Mouse (Mus musculus) forebrain, embryonic 16.5 days (tissue): ENCODE measurements around the gene H2-DMb1. TPM values are rescaled to one million over a fixed set of nuclear protein-coding genes. Genes with fewer than 3 reads are reported as not detected.

Experiments
- ATAC-seq: fragments of 200-750 bp; cut with Nextera tagmentation; 2 replicates; pipeline ENCODE4 v1.8.0; 2017; ENCODE audit warnings: mild to moderate bottlenecking, moderate library complexity
- H3K27ac ChIP-seq: fragments of 300-500 bp; sonication (generic); 2 replicates; pipeline ENCODE4 v1.5.1; 2014; ENCODE audit warnings: low read length, control low read depth
- H3K27me3 ChIP-seq: fragments of 300-500 bp; sonication (generic); replicated peaks from 2 replicates; pipeline ENCODE4 v1.6.1; 2014; ENCODE audit warnings: low read length; ENCODE audit not compliant: control insufficient read depth, insufficient read depth
- H3K36me3 ChIP-seq: fragments of 300-500 bp; sonication (generic); 2 replicates; pipeline ENCODE4 v1.6.1; 2014; ENCODE audit not compliant: control insufficient read depth, insufficient read depth
- H3K4me1 ChIP-seq: fragments of 300-500 bp; sonication (generic); replicated peaks from 2 replicates; pipeline ENCODE4 v1.6.1; 2014; ENCODE audit warnings: low read length; ENCODE audit not compliant: control insufficient read depth, insufficient read depth
- H3K4me2 ChIP-seq: fragments of 300-500 bp; sonication (generic); 2 replicates; pipeline ENCODE4 v1.6.1; 2014; ENCODE audit warnings: mild to moderate bottlenecking, low read length, control low read depth
- H3K4me3 ChIP-seq: fragments of 300-500 bp; sonication (generic); replicated peaks from 2 replicates; pipeline ENCODE4 v1.5.1; 2014; ENCODE audit warnings: mild to moderate bottlenecking, low read length, control low read depth
- H3K9ac ChIP-seq: fragments of 300-500 bp; sonication (generic); replicated peaks from 2 replicates; pipeline ENCODE4 v1.6.1; 2014; ENCODE audit warnings: low read depth, low read length, control low read depth
- H3K9me3 ChIP-seq: fragments of 300-500 bp; sonication (generic); 2 replicates; pipeline ENCODE4 v1.6.1; 2016; ENCODE audit warnings: low read length; ENCODE audit not compliant: control insufficient read depth
- WGBS: fragments of 180-500 bp; shearing (Covaris S2); extraction: QIAGEN DNeasy Blood & Tissue Kit; methylation state at CpG from one replicate; pipeline ENCODE4 v1.1.7; 2014; 5-methylcytosine and 5-hydroxymethylcytosine counted together
- polyA plus RNA-seq: library from polyadenylated mRNA; unstranded; fragments of >200 nt; fragmentation: Nextera tagmentation; extraction: Ambion mirVana; gene quantifications from 2 replicates; pipeline ENCODE4 v1.2.1, GENCODE M21; 2015

Gene H2-DMb1
- polyA plus RNA-seq, 1 experiment from 2014 or later = 0.98 TPM

GRCm38 (mm10) chr17:34164202-34164895 is 11.5 kb downstream of the H2-DMb1 start:
- WGBS = 43% methylated on average over 9 of the region's 9 CpGs
- no peak overlapping the region for H3K9ac ChIP-seq
- no peak for ATAC-seq

GRCm38 (mm10) chr17:34165033-34165730 is 12.3 kb downstream of the H2-DMb1 start:
- Histone ChIP-seq H3K4me3 (no peak overlapping the region), H3K27ac (no peak overlapping the region), H3K4me2 (no peak overlapping the region), H3K27me3 (no peaks in the 10 kb centered on the region), H3K9ac (no peak overlapping the region), H3K9me3 (no peaks in the 10 kb centered on the region), H3K36me3 (no peaks in the 10 kb centered on the region), H3K4me1 (no peaks in the 10 kb centered on the region)
- ATAC-seq = no peak
- 88% methylated on average over 6 of the region's 6 CpGs for WGBS

More at GRCm38 (mm10) chr17:34164202-34164895, 11.5 kb downstream of the H2-DMb1 start:
- H3K4me2 ChIP-seq = no peak overlapping the region
- H3K4me3 ChIP-seq = no peak overlapping the region
- no peaks in the 10 kb centered on the region for H3K4me1 ChIP-seq
- H3K9me3 ChIP-seq = no peaks in the 10 kb centered on the region
- no peaks in the 10 kb centered on the region for H3K27me3 ChIP-seq
- no peaks in the 10 kb centered on the region for H3K36me3 ChIP-seq
- no peak overlapping the region for H3K27ac ChIP-seq

- ATAC-seq = no peak
- H3K9me3 ChIP-seq = peaks cover 5% of the 10 kb centered on the region; the same call in 1 of the 2 replicates
- H3K27ac ChIP-seq = no peak overlapping the region
- H3K4me2 ChIP-seq = no peak overlapping the region
- no peak overlapping the region for H3K4me3 ChIP-seq
- H3K4me1 ChIP-seq = no peaks in the 10 kb centered on the region
- no peaks in the 10 kb centered on the region for H3K36me3 ChIP-seq
- H3K9ac ChIP-seq = no peak overlapping the region
- WGBS = 2% methylated on average over 2 of the region's 2 CpGs
- no peaks in the 10 kb centered on the region; the same call in 1 of the 2 replicates for H3K27me3 ChIP-seq
Observed at GRCm38 (mm10) chr17:34169279-34169678, 16.4 kb downstream of the H2-DMb1 start.

- no peak overlapping the region for H3K27ac ChIP-seq
- ATAC-seq = no peak
- H3K4me1 ChIP-seq = no peaks in the 10 kb centered on the region
- WGBS = 30% methylated on average over 4 of the region's 4 CpGs
- peaks cover 5% of the 10 kb centered on the region; the same call in 1 of the 2 replicates for H3K9me3 ChIP-seq
- H3K36me3 ChIP-seq = no peaks in the 10 kb centered on the region
- no peak overlapping the region for H3K4me2 ChIP-seq
- no peak overlapping the region for H3K9ac ChIP-seq
- H3K27me3 ChIP-seq = no peaks in the 10 kb centered on the region; the same call in 1 of the 2 replicates
- H3K4me3 ChIP-seq = no peak overlapping the region
Observed at GRCm38 (mm10) chr17:34170487-34170876, 17.6 kb downstream of the H2-DMb1 start.

GRCm38 (mm10) chr17:34170877-34171498 is 18.1 kb downstream of the H2-DMb1 start:
- no peak overlapping the region for H3K27ac ChIP-seq
- WGBS = 42% methylated on average over 13 of the region's 13 CpGs
- no peak overlapping the region for H3K4me2 ChIP-seq
- no peaks in the 10 kb centered on the region for H3K4me1 ChIP-seq
- peaks cover 5% of the 10 kb centered on the region; the same call in 1 of the 2 replicates for H3K9me3 ChIP-seq
- ATAC-seq = no peak
- H3K4me3 ChIP-seq = no peak overlapping the region
- H3K36me3 ChIP-seq = no peaks in the 10 kb centered on the region
- no peak overlapping the region for H3K9ac ChIP-seq
- H3K27me3 ChIP-seq = no peaks in the 10 kb centered on the region; the same call in 1 of the 2 replicates

GRCm38 (mm10) chr17:34172528-34172927 is 19.7 kb downstream of the H2-DMb1 start:
- Histone ChIP-seq H3K36me3 (no peaks in the 10 kb centered on the region), H3K4me3 (no peak overlapping the region), H3K27ac (no peak overlapping the region), H3K27me3 (no peaks in the 10 kb centered on the region; the same call in 1 of the 2 replicates), H3K4me2 (no peak overlapping the region), H3K9ac (no peak overlapping the region), H3K4me1 (no peaks in the 10 kb centered on the region), H3K9me3 (peaks cover 8% of the 10 kb centered on the region; the same call in 1 of the 2 replicates)
- ATAC-seq = no peak
- 98% methylated on average over 5 of the region's 5 CpGs for WGBS

GRCm38 (mm10) chr17:34174075-34174474 is 21.2 kb downstream of the H2-DMb1 start:
- no peak overlapping the region for H3K4me2 ChIP-seq
- H3K27ac ChIP-seq = no peak overlapping the region
- no peak for ATAC-seq
- H3K27me3 ChIP-seq = no peaks in the 10 kb centered on the region; the same call in 1 of the 2 replicates
- H3K36me3 ChIP-seq = no peaks in the 10 kb centered on the region
- peaks cover 8% of the 10 kb centered on the region; the same call in 1 of the 2 replicates for H3K9me3 ChIP-seq
- no peaks in the 10 kb centered on the region for H3K4me1 ChIP-seq
- H3K4me3 ChIP-seq = no peak overlapping the region
- no peak overlapping the region for H3K9ac ChIP-seq
- 48% methylated on average over 1 of the region's 1 CpGs for WGBS

- WGBS = 72% methylated on average over 4 of the region's 4 CpGs
- Histone ChIP-seq H3K4me2 (no peak overlapping the region), H3K4me3 (no peak overlapping the region), H3K9me3 (peaks cover 6% of the 10 kb centered on the region; the same call in 1 of the 2 replicates), H3K27me3 (no peaks in the 10 kb centered on the region; the same call in 1 of the 2 replicates), H3K4me1 (no peaks in the 10 kb centered on the region), H3K36me3 (no peaks in the 10 kb centered on the region), H3K27ac (no peak overlapping the region), H3K9ac (no peak overlapping the region)
- no peak for ATAC-seq
Observed at GRCm38 (mm10) chr17:34177179-34177578, 24.3 kb downstream of the H2-DMb1 start.

GRCm38 (mm10) chr17:34179019-34179418 is 26.1 kb downstream of the H2-DMb1 start:
- H3K9ac ChIP-seq = no peak overlapping the region
- H3K27me3 ChIP-seq = no peaks in the 10 kb centered on the region; the same call in 1 of the 2 replicates
- no peaks in the 10 kb centered on the region for H3K4me1 ChIP-seq
- H3K36me3 ChIP-seq = no peaks in the 10 kb centered on the region
- no peak overlapping the region for H3K4me2 ChIP-seq
- no peak overlapping the region for H3K4me3 ChIP-seq
- no peak for ATAC-seq
- no peak overlapping the region for H3K27ac ChIP-seq
- 68% methylated on average over 6 of the region's 6 CpGs for WGBS
- 0 out of 2 replicates have a peak, but pooled peaks cover 3% of the 10 kb centered on the region for H3K9me3 ChIP-seq
